In the genomic region with DNA sequence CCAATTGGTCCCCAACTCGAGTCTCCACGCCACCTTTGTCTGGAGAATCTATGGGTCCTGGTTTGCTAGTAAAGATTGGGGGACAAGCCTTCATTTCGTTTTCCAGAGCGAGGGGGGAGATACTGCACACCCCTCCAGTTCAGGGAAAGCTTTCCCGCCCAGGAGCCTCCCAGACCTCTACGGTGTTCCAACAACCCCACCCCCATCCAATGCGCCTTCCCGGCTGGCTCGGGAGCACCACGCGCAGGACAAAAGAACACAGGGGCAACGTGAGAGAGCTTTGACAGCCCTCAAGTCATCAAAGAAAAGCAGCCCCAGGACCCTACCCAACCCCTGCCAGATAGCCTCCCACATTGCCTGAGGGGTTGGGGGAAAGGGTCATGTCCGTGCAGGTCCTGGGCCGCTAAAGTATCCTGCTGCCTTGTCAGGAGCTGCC, we compare ENCODE assay signal across 7 mouse cellular contexts. TPM values are rescaled to one million over a fixed set of nuclear protein-coding genes. Genes with fewer than 3 reads are reported as not detected.
DNase-seq lines count a peak whose midpoint lies in the region; ATAC-seq lines count a peak whose summit lies in the region.

No protein-coding gene starts in this region.

- intact Hi-C loops in gastrocnemius, postnatal 14 days (cut with DNase I; ENCODE audit: low total_unique reads) = no loop called here

- DNase-seq in right cerebral cortex, postnatal 4 days = peak; percentile 58
- DNase-seq in right cerebral cortex, postnatal 25 days = no peak
- peak; percentile 74 for DNase-seq in embryo, embryonic 10 days (ENCODE audit: low spot score)
- peak; percentile 36 for DNase-seq in gastrocnemius, postnatal 14 days
- peak; percentile 9 for DNase-seq in testis, postnatal 14 days (ENCODE audit: low spot score)

- H3K9ac ChIP-seq in kidney, embryonic 16.5 days (replicated peaks; ENCODE audit: low read length) = peak overlapping the region; percentile 82

- no peaks in the 10 kb centered on the region for H3K36me3 ChIP-seq in kidney, embryonic 16.5 days (ENCODE audit: insufficient read depth, low read length)
- H3K36me3 ChIP-seq in macrophage (ENCODE audit: inconsistent target) = no peaks in the 10 kb centered on the region

- H3K4me3 ChIP-seq in kidney, embryonic 16.5 days (ENCODE audit: low read length) = peak overlapping the region; percentile 71
- H3K4me3 ChIP-seq in macrophage (ENCODE audit: inconsistent target) = peak overlapping the region; percentile 79

- H3K79me2 ChIP-seq in macrophage (ENCODE audit: inconsistent target) = no peaks in the 10 kb centered on the region

- 0% methylated on average over 14 of the region's 14 CpGs for WGBS in kidney, embryonic 16.5 days
- 4% methylated on average over 14 of the region's 14 CpGs for WGBS in macrophage (ENCODE audit: missing documents)

- peaks cover 10% of the 10 kb centered on the region; the same call in 1 of the 2 replicates for H3K27me3 ChIP-seq in kidney, embryonic 16.5 days (ENCODE audit: insufficient read depth, low read length)

- H3K27ac ChIP-seq in kidney, embryonic 16.5 days (ENCODE audit: low read length) = peak overlapping the region; percentile 93
- no peak overlapping the region for H3K27ac ChIP-seq in macrophage

- ATAC-seq in kidney, embryonic 16.5 days (ENCODE audit: low FRiP score, low TSS enrichment) = peak; percentile 15; the same call in 1 of the 2 replicates

- H3K9me3 ChIP-seq in kidney, embryonic 16.5 days (ENCODE audit: low read length) = no peaks in the 10 kb centered on the region

- H3K4me1 ChIP-seq in kidney, embryonic 16.5 days (ENCODE audit: insufficient read depth, low read length) = peaks cover 19% of the 10 kb centered on the region

- peak overlapping the region; percentile 88 for H3K4me2 ChIP-seq in kidney, embryonic 16.5 days (replicated peaks; ENCODE audit: low read depth, low read length)

RNA-seq across cellular contexts. Expression of gene Vcan, which starts 1.2 kb away (rescaled TPM):
- 10 to 100 TPM; 19.3 to 27.2 TPM for total RNA-seq in gastrocnemius, postnatal 14 days (2021)
- 61.9 and 75.2 TPM in 2 replicates for polyA plus RNA-seq in kidney, embryonic 16.5 days (2015; fragmentation: Nextera tagmentation; extraction: Ambion mirVana)
- total RNA-seq in macrophage (2018; cell fraction: chromatin; rRNA removed) = 100 to 1,000 TPM in 1 of 26 experiments, 10 to 100 TPM in 4, 1 to 10 TPM in 21; 1.6 to 183 (median 6.2) TPM
- total RNA-seq in macrophage (2018; cell fraction: cytosol; rRNA removed) = 1 to 10 TPM in 19 of 26 experiments, under 1 TPM in 7; 0.55 to 4.3 (median 1.8) TPM
- total RNA-seq in macrophage (2018; cell fraction: nucleus; rRNA removed) = 100 to 1,000 TPM in 1 of 26 experiments, 10 to 100 TPM in 12, 1 to 10 TPM in 13; 2.2 to 164 (median 9.8) TPM
- polyA plus RNA-seq in macrophage (2018) = 1.2 to 1.4 TPM (median 1.2 TPM) in 3 replicates

Comparison
In these comparisons a context has a peak if more than half of its experiments do, and no peak if none do; other contexts are left out.
1. RNA of gene Vcan, which starts 1.2 kb away (polyA plus RNA-seq): 61.9 to 75.2 TPM in kidney, embryonic 16.5 days; 1.2 to 1.4 TPM in macrophage; every median in the first group is over 10 times any median in the second.